Mouse (Mus musculus) cerebellum, adult 2 months (tissue): ENCODE data around the gene Fbxw7.

Source experiments
- CTCF ChIP-seq: fragments of 200-500 bp; IDR thresholded peaks from 2 replicates; pipeline ENCODE4 v1.5.1; 2011; ENCODE audit warnings: low read depth, mild to moderate bottlenecking, control low read depth, low read length, moderate library complexity, borderline replicate concordance; ENCODE audit not compliant: insufficient read depth
- POLR2A ChIP-seq: fragments of 200-500 bp; IDR thresholded peaks from 2 replicates; pipeline ENCODE4 v1.6.1; 2011; ENCODE audit warnings: low read length, control low read depth, borderline replicate concordance; ENCODE audit not compliant: insufficient read depth

DNA sequence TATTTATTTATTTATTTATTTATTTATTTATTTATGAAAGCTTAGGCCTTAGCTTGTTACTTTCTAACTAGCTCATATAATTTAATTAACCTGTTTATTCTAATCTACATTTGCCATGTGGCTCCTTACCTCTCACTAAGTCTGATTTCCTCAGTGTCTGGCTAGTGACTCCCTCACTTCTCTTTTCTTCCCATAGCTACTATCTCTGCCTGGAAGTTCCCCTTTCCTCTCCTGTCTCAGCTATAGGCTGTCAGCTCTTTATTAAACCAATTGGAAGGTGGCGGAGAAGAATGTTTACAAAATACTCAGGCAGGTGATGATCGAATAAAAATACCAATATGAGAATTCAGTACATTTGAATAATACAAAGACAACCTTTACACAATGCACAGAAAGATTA is 27.7 kb downstream of the Fbxw7 start:
- TF ChIP-seq POLR2A (no peak), CTCF (no peak)
